ENCODE assay signal across 9 mouse cellular contexts in the genomic region with DNA sequence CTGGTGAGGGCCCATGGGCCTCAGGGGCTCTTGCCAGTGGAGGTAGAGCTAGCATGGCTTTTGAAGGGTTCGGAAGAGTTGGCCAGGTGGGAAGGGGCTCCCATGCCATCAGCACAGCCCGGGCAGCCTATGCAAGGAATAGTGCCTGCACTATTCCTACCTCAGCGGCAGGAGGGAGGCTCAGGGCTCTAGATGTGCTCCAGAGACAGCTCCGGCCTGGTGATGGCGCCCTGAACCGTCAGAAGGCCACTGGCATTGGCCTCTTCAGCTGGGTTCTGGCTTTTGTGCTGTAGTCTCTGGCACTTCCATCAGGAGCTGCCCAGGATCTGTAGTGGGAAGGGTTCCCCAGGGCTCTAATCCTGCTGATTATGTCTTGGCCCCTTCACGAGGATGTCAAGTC. TPM values are rescaled to one million over a fixed set of nuclear protein-coding genes. Genes with fewer than 3 reads are reported as not detected.
DNase-seq lines count a peak whose midpoint lies in the region; ATAC-seq and TF ChIP-seq lines count a peak whose summit lies in the region.
"Had no signal": no experiment of that assay in that cellular context is flagged by ENCODE, and none has a peak within 500 bp of the region (broad histone marks: within the 10 kb centered on the region; RNA-seq: fewer than 3 reads in every experiment).

No protein-coding gene starts in this region.

- no peak for DNase-seq in midbrain, embryonic 11.5 days (ENCODE audit: low spot score, missing footprints)
- DNase-seq in cerebellum, postnatal 14 days, result peak; percentile 68 to 77
- no peak for DNase-seq in stomach, postnatal 0 days (ENCODE audit: low spot score)

- H3K9me3 ChIP-seq in intestine, postnatal 0 days (ENCODE audit: control insufficient read depth), result no peaks in the 10 kb centered on the region
- no peaks in the 10 kb centered on the region for H3K9me3 ChIP-seq in intestine, embryonic 16.5 days (ENCODE audit: control insufficient read depth, low read length)
- no peaks in the 10 kb centered on the region for H3K9me3 ChIP-seq in midbrain, embryonic 13.5 days
- H3K9me3 ChIP-seq in midbrain, embryonic 11.5 days (ENCODE audit: control insufficient read depth, low read length), result no peaks in the 10 kb centered on the region
- H3K9me3 ChIP-seq in stomach, postnatal 0 days (ENCODE audit: control insufficient read depth, low read length), result no peaks in the 10 kb centered on the region
- no peaks in the 10 kb centered on the region for H3K9me3 ChIP-seq in kidney, embryonic 15.5 days (replicated peaks)
- H3K9me3 ChIP-seq: forebrain, embryonic 13.5 days had no signal

- H3K4me3 ChIP-seq in intestine, postnatal 0 days (ENCODE audit: low read depth, low read length), result no peak overlapping the region
- no peak overlapping the region for H3K4me3 ChIP-seq in intestine, embryonic 16.5 days (ENCODE audit: low read length)
- no peak overlapping the region for H3K4me3 ChIP-seq in midbrain, embryonic 13.5 days (replicated peaks)
- no peak overlapping the region for H3K4me3 ChIP-seq in midbrain, embryonic 11.5 days (ENCODE audit: low read depth, low read length)
- H3K4me3 ChIP-seq in stomach, postnatal 0 days (ENCODE audit: low read depth, low read length), result no peak overlapping the region
- H3K4me3 ChIP-seq in kidney, embryonic 15.5 days (replicated peaks), result no peak overlapping the region
- H3K4me3 ChIP-seq: forebrain, embryonic 13.5 days; myocyte had no signal

- no peak for ATAC-seq in intestine, postnatal 0 days
- no peak for ATAC-seq in intestine, embryonic 16.5 days
- 0 out of 2 replicates have a peak, but pooled peaks have one; percentile 5 for ATAC-seq in midbrain, embryonic 13.5 days
- no peak for ATAC-seq in midbrain, embryonic 11.5 days (ENCODE audit: low FRiP score)
- ATAC-seq in stomach, postnatal 0 days (ENCODE audit: low FRiP score, low TSS enrichment), result no peak
- ATAC-seq in kidney, embryonic 15.5 days (replicated peaks; ENCODE audit: low FRiP score), result no peak
- ATAC-seq: forebrain, embryonic 13.5 days had no signal

- no peaks in the 10 kb centered on the region for H3K36me3 ChIP-seq in intestine, postnatal 0 days (ENCODE audit: control insufficient read depth, insufficient read depth)
- no peaks in the 10 kb centered on the region for H3K36me3 ChIP-seq in intestine, embryonic 16.5 days (ENCODE audit: control insufficient read depth, insufficient read depth, low read length)
- no peaks in the 10 kb centered on the region for H3K36me3 ChIP-seq in midbrain, embryonic 13.5 days
- no peaks in the 10 kb centered on the region for H3K36me3 ChIP-seq in midbrain, embryonic 11.5 days (ENCODE audit: control insufficient read depth, insufficient read depth, low read length)
- H3K36me3 ChIP-seq in stomach, postnatal 0 days (ENCODE audit: control insufficient read depth, insufficient read depth, low read length), result no peaks in the 10 kb centered on the region
- H3K36me3 ChIP-seq in kidney, embryonic 15.5 days, result no peaks in the 10 kb centered on the region

- peaks cover 10% of the 10 kb centered on the region; the same call in 1 of the 2 replicates for H3K4me1 ChIP-seq in intestine, postnatal 0 days (replicated peaks; ENCODE audit: control insufficient read depth, insufficient read depth, low read length)
- H3K4me1 ChIP-seq in intestine, embryonic 16.5 days (ENCODE audit: control insufficient read depth, insufficient read depth, low read length), result peaks cover 44% of the 10 kb centered on the region
- H3K4me1 ChIP-seq in midbrain, embryonic 13.5 days (replicated peaks), result peaks cover 55% of the 10 kb centered on the region
- H3K4me1 ChIP-seq in midbrain, embryonic 11.5 days (ENCODE audit: control insufficient read depth, insufficient read depth, low read length), result peaks cover 20% of the 10 kb centered on the region
- peaks cover 2% of the 10 kb centered on the region; the same call in 1 of the 2 replicates for H3K4me1 ChIP-seq in stomach, postnatal 0 days (replicated peaks; ENCODE audit: control insufficient read depth, insufficient read depth)
- peaks cover 54% of the 10 kb centered on the region for H3K4me1 ChIP-seq in kidney, embryonic 15.5 days

- H3K9ac ChIP-seq in intestine, postnatal 0 days (ENCODE audit: low read depth, low read length), result no peak overlapping the region
- no peak overlapping the region for H3K9ac ChIP-seq in intestine, embryonic 16.5 days (ENCODE audit: low read depth, low read length)
- 0 out of 2 replicates have a peak overlapping the region, but pooled peaks have one; percentile 23 for H3K9ac ChIP-seq in midbrain, embryonic 13.5 days (replicated peaks)
- no peak overlapping the region for H3K9ac ChIP-seq in midbrain, embryonic 11.5 days (ENCODE audit: low read length)
- H3K9ac ChIP-seq in stomach, postnatal 0 days (ENCODE audit: low read length), result no peak overlapping the region
- no peak overlapping the region for H3K9ac ChIP-seq in kidney, embryonic 15.5 days
- H3K9ac ChIP-seq: forebrain, embryonic 13.5 days had no signal

- no peak overlapping the region for H3K27ac ChIP-seq in intestine, postnatal 0 days (ENCODE audit: low read depth, low read length)
- H3K27ac ChIP-seq in intestine, embryonic 16.5 days (ENCODE audit: low read length), result no peak overlapping the region
- no peak overlapping the region for H3K27ac ChIP-seq in midbrain, embryonic 13.5 days
- H3K27ac ChIP-seq in midbrain, embryonic 11.5 days (ENCODE audit: low read depth, low read length), result no peak overlapping the region
- no peak overlapping the region; the same call in 1 of the 2 replicates for H3K27ac ChIP-seq in stomach, postnatal 0 days (replicated peaks)
- H3K27ac ChIP-seq in kidney, embryonic 15.5 days, result no peak overlapping the region
- H3K27ac ChIP-seq: forebrain, embryonic 13.5 days had no signal

- TF ChIP-seq CTCF in intestine, postnatal 0 days (IDR thresholded peaks at IDR 0.05; ENCODE audit: low read depth), result peak; percentile 31
- TF ChIP-seq CTCF in stomach, postnatal 0 days (IDR thresholded peaks at IDR 0.05; ENCODE audit: low read depth), result peak; percentile 40

- no peak overlapping the region for H3K4me2 ChIP-seq in intestine, postnatal 0 days (replicated peaks; ENCODE audit: low read depth)
- no peak overlapping the region for H3K4me2 ChIP-seq in intestine, embryonic 16.5 days (ENCODE audit: low read depth, low read length)
- no peak overlapping the region for H3K4me2 ChIP-seq in midbrain, embryonic 13.5 days (replicated peaks)
- no peak overlapping the region for H3K4me2 ChIP-seq in midbrain, embryonic 11.5 days
- no peak overlapping the region for H3K4me2 ChIP-seq in stomach, postnatal 0 days (replicated peaks; ENCODE audit: low read depth)
- H3K4me2 ChIP-seq in kidney, embryonic 15.5 days, result no peak overlapping the region
- H3K4me2 ChIP-seq: forebrain, embryonic 13.5 days had no signal

- TF ChIP-seq EP300 in stomach, postnatal 0 days (optimal IDR thresholded peaks at IDR 0.05), result no peak

- WGBS in intestine, postnatal 0 days, result 81% methylated on average over 7 of the region's 7 CpGs
- WGBS in intestine, embryonic 16.5 days, result 70% methylated on average over 7 of the region's 7 CpGs
- WGBS in midbrain, embryonic 13.5 days, result 45% methylated on average over 7 of the region's 7 CpGs
- 39% methylated on average over 7 of the region's 7 CpGs for WGBS in midbrain, embryonic 11.5 days
- 63% methylated on average over 7 of the region's 7 CpGs for WGBS in stomach, postnatal 0 days
- 71% methylated on average over 7 of the region's 7 CpGs for WGBS in kidney, embryonic 15.5 days

- H3K27me3 ChIP-seq in intestine, postnatal 0 days (replicated peaks; ENCODE audit: control insufficient read depth, insufficient read depth, low read length), result no peaks in the 10 kb centered on the region
- no peaks in the 10 kb centered on the region for H3K27me3 ChIP-seq in intestine, embryonic 16.5 days (replicated peaks; ENCODE audit: control insufficient read depth, insufficient read depth, low read length)
- H3K27me3 ChIP-seq in midbrain, embryonic 13.5 days, result no peaks in the 10 kb centered on the region
- no peaks in the 10 kb centered on the region for H3K27me3 ChIP-seq in midbrain, embryonic 11.5 days (ENCODE audit: control insufficient read depth, insufficient read depth, low read length)
- no peaks in the 10 kb centered on the region for H3K27me3 ChIP-seq in stomach, postnatal 0 days (ENCODE audit: control insufficient read depth, insufficient read depth, low read length)
- H3K27me3 ChIP-seq in kidney, embryonic 15.5 days, result no peaks in the 10 kb centered on the region
- H3K27me3 ChIP-seq: forebrain, embryonic 13.5 days had no signal

RNA-seq across cellular contexts. Expression of gene Arrb1, which starts 28.0 kb away (rescaled TPM):
- polyA plus RNA-seq in intestine, postnatal 0 days (2015; fragmentation: Nextera tagmentation; extraction: Ambion mirVana), result 4.2 and 4.4 TPM in 2 replicates
- polyA plus RNA-seq in intestine, embryonic 16.5 days (2015; fragmentation: Nextera tagmentation; extraction: Ambion mirVana), result 7.7 and 9.2 TPM in 2 replicates
- 14.0 and 14.8 TPM in 2 replicates for polyA plus RNA-seq in midbrain, embryonic 13.5 days (2015; fragmentation: Nextera tagmentation; extraction: Ambion mirVana)
- 4.1 and 4.6 TPM in 2 replicates for polyA plus RNA-seq in midbrain, embryonic 11.5 days (2014; fragmentation: Nextera tagmentation; extraction: Ambion mirVana)
- 3.6 and 4.4 TPM in 2 replicates for polyA plus RNA-seq in stomach, postnatal 0 days (2015; fragmentation: Nextera tagmentation; extraction: Ambion mirVana)
- 9.4 and 11.7 TPM in 2 replicates for polyA plus RNA-seq in kidney, embryonic 15.5 days (2015; fragmentation: Nextera tagmentation; extraction: Ambion mirVana)

Comparison
In these comparisons a context has a peak if more than half of its experiments do, and no peak if none do; other contexts are left out.
1. DNase-seq: peak in cerebellum, postnatal 14 days (2 of 2); none in midbrain, embryonic 11.5 days (single experiment) and stomach, postnatal 0 days (single experiment).